Mouse (Mus musculus) macrophage (primary cell): ENCODE measurements around the gene Txlnb. TPM values are rescaled to one million over a fixed set of nuclear protein-coding genes. Genes with fewer than 3 reads are reported as not detected.
"Not testable (repeated sequence)": the region's sequence is repeated elsewhere in the genome, so short reads cannot be mapped to it uniquely, and the experiment has no call there.

Experiments
- H3K27ac ChIP-seq: fragments of 350-480 bp; formaldehyde crosslinking; 2 replicates; pipeline ENCODE4 v1.9.0; 2021
- H3K36me3 ChIP-seq: fragments of 350-480 bp; formaldehyde crosslinking; 2 replicates; pipeline ENCODE4 v1.9.0; 2021; ENCODE audit errors: inconsistent target
- H3K4me3 ChIP-seq: fragments of 350-480 bp; formaldehyde crosslinking; 2 replicates; pipeline ENCODE4 v1.9.0; 2021; ENCODE audit errors: inconsistent target
- H3K79me2 ChIP-seq: fragments of 350-480 bp; formaldehyde crosslinking; 2 replicates; pipeline ENCODE4 v1.9.0; 2021; ENCODE audit errors: inconsistent target
- WGBS: methylation state at CpG from one replicate; pipeline ENCODE4 v1.1.7; 2026; ENCODE audit warnings: inconsistent platforms; ENCODE audit not compliant: missing documents; 5-methylcytosine and 5-hydroxymethylcytosine counted together
- polyA plus RNA-seq: library from polyadenylated mRNA; stranded (reverse); fragments of 250-400 nt; gene quantifications from 3 replicates; pipeline ENCODE4 v1.2.4, GENCODE M21; 2018; ENCODE audit warnings: inconsistent platforms

Txlnb gene
- polyA plus RNA-seq, 1 experiment from 2014 or later: 0.73 TPM

DNA sequence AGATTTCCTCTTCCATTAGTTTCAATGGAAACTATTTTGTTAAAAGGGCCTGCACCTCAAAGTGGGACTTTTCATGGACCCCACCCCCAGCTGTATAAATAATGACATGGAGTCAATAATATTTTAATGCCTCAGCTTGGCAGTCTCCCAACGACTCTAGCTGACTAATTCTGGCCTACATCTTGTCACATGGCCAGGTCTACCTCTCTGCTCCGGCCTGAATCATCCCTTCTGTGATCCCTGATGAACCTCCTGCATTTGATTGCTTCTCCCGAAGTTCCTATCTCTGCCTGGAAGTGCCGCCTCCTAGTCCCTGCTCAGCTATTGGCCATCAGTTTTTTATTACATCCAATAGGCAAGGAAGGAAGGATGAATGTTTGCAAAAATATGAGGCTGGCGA is 2.1 kb upstream of the Txlnb start:
- no peaks in the 10 kb centered on the region for H3K79me2 ChIP-seq
- no peak overlapping the region for H3K27ac ChIP-seq
- WGBS: 87% methylated on average over 5 of the region's 5 CpGs
- H3K4me3 ChIP-seq: no peak overlapping the region
- no peaks in the 10 kb centered on the region for H3K36me3 ChIP-seq

DNA sequence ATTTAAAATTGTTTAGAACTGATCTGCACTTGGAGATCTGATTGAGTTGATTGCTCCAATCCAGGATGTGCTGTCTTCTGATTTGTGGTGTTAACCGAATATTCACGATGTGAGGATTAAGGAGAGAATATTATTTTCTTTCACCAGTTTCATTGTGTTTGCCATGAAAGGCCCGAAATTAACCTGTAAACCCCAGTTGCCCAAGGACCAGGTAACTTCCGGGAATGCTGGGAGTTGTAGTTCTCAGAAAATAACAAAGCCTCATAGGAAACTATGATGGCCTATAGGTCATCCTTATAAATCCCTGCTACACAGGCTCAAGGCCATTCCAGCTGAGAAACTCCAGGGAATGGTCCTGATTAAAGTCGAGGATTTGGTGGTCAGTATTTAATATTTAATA is 1.6 kb upstream of the Txlnb start:
- Histone ChIP-seq H3K4me3 (no peak overlapping the region), H3K27ac (no peak overlapping the region), H3K79me2 (no peaks in the 10 kb centered on the region), H3K36me3 (no peaks in the 10 kb centered on the region)
- 91% methylated on average over 5 of the region's 5 CpGs for WGBS

DNA sequence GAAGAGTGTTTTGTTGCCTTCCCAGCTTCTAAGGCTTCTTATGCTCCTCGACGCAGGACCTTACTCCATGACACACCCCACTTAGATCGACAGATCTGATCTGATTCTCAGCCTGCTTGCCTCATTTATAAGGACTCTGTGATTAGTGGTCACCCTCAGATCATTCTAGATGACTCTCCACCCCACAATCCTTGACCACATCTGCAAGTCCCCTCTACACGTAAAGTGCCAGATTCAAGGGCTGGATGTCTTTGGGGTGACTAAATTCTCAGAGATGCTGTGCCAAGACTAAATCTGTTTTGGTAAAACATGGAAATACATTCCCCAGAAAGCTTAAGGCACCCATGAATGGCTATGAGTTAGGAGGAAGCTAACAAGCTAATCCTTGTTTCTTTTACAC is 799 bp upstream of the Txlnb start:
- Histone ChIP-seq H3K27ac (no peak overlapping the region), H3K36me3 (no peaks in the 10 kb centered on the region), H3K79me2 (no peaks in the 10 kb centered on the region), H3K4me3 (no peak overlapping the region)
- 86% methylated on average over 4 of the region's 4 CpGs for WGBS

DNA sequence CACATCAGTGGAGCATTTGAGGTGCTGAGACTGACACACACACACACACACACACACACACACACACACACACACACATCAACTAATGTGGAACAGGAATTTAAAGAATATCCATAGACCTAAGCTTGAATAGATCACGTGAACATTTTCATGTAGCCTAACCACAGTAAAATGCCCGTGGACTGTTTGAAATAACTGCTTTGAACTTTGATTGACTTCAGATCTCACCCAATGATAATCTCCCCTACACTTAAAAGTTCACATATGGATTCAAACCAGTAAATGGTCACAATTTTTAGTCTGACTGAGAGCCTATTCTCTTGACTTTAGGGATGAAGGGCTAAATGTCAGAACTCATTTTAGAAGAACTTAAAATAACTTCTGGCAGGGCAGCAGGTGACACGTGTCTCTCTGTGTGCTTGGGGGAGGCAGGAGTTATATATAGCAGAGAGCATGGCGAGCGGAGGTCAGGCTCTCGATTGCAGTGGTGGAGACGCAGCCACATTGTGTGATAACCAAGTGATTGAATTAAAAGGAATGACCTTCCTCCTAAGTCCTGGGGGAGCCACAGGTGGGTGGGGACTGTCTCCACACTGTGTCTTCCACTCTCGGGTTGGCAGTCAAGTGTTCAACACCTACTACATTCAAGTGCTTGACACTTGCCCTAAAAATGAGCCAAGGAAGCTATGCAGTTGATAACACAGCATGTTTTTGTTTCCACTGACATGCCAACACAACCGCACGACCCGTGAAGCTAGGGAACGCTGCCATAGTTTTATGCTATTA is 1.0 kb downstream of the Txlnb start:
- WGBS: 55% methylated on average over 12 of the region's 12 CpGs
- H3K79me2 ChIP-seq: no peaks in the 10 kb centered on the region
- H3K36me3 ChIP-seq: no peaks in the 10 kb centered on the region
- H3K4me3 ChIP-seq: no peak overlapping the region; the same call in 1 of the 2 replicates
- peak overlapping the region; percentile 64 for H3K27ac ChIP-seq

DNA sequence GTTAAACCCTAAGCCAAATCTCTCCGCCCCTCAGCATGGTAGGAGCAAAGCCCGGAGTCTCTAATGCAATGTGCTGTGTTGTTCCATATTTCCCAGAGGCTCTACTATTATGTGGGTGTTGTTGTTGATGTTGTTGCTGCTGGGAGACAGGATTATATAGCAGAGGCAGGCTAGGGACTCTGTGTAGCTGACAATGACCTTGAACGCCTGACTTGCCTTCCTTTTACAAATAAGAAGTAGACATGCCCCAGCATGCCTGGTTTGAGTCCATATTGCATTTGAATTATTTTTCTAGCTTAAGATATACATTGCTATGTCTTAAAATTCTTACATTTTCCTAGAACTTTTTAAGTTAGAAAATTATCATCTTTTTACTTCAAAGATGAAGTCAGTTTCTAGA is 1.7 kb downstream of the Txlnb start:
- H3K4me3 ChIP-seq: no peak overlapping the region
- WGBS: 94% methylated on average over 3 of the region's 3 CpGs
- H3K79me2 ChIP-seq: no peaks in the 10 kb centered on the region
- no peaks in the 10 kb centered on the region for H3K36me3 ChIP-seq
- H3K27ac ChIP-seq: no peak overlapping the region

DNA sequence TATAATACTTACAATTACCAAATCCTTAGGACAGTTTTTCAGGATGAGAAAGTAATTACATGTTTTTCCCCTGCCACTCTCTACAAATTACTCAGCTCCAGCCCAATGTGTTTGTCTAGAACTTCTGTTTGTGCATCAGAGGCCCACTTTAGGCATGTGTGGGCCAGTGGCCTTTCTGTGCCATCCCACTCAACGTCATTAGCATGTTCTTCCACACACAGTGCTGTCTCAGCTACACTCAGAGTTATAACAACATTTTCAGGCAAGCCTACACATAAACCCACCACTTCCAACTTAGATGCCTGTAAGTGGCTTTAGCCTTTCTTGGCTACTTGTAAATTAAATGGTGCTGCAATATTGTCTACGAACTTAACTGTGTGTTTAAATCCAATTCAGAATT is 5.8 kb downstream of the Txlnb start:
- Histone ChIP-seq H3K79me2 (no peaks in the 10 kb centered on the region), H3K36me3 (no peaks in the 10 kb centered on the region), H3K27ac (no peak overlapping the region), H3K4me3 (no peak overlapping the region)
- 93% methylated on average over 2 of the region's 2 CpGs for WGBS

DNA sequence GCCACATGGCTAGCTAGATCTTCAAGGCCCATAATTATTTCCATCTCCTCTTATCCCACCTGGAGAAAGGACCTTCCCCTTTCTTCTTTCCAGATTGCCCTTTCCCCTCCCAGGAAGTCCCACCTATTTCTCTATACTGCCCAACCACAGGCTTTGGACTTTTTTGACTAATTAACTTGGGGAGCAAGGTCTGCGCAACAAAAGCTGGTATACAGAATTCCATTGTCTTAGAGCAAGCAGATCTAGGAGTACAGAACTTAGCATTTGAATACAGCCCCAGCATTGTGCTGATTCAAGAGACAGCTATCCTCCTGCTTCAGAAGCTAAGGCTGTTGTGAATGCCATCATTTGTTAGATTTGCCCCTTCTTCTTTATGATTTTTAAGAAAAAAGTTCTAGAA is 12.5 kb downstream of the Txlnb start:
- WGBS: 100% methylated on average over 1 of the region's 1 CpGs

DNA sequence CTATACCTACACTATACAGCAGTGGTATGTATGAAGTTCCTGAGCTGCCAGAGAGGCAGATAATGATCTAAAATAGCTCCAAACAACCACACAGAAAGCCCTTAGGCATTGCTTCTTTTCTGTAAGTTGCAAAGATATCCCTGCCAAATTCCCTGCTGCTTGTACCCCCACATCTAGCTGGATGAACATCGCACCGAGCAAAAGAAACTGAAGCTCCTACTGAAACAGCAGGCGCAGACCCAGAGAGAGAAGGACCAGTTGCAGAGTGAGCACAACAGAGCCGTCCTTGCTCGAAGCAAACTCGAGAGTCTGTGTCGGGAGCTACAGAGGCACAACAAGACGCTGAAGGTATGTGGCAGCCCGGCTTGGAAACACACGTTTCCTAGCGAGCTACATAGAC is 19.0 kb downstream of the Txlnb start:
- Histone ChIP-seq H3K4me3 (no peak overlapping the region), H3K27ac (no peak overlapping the region), H3K36me3 (no peaks in the 10 kb centered on the region), H3K79me2 (no peaks in the 10 kb centered on the region)
- 94% methylated on average over 11 of the region's 11 CpGs for WGBS

More for the DNA sequence above, 12.5 kb downstream of the Txlnb start:
- Histone ChIP-seq H3K79me2 (no peaks in the 10 kb centered on the region), H3K4me3 (no peak overlapping the region), H3K27ac (no peak overlapping the region), H3K36me3 (no peaks in the 10 kb centered on the region)

DNA sequence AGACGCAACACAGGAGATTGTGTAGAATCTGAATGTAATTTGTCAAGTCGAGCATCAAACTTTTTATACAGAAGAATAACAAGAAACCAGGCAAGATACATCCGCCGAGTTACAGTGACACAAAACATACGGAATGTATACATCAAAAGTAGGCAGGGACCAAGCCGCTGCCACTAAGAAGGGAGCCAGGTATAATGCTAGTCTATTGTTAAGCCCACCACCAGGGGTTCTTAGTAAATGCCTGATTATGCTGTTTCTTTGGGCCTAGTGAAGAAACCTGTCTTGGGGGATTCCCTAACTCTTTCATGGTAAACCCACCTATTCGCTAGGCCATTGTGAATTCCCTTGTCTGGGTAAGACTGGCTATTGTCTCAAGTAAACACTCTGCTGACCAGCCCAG is 24.4 kb downstream of the Txlnb start:
- not testable (repeated sequence) for H3K36me3 ChIP-seq, H3K4me3 ChIP-seq, H3K27ac ChIP-seq, H3K79me2 ChIP-seq
- 97% methylated on average over 7 of the region's 7 CpGs for WGBS

DNA sequence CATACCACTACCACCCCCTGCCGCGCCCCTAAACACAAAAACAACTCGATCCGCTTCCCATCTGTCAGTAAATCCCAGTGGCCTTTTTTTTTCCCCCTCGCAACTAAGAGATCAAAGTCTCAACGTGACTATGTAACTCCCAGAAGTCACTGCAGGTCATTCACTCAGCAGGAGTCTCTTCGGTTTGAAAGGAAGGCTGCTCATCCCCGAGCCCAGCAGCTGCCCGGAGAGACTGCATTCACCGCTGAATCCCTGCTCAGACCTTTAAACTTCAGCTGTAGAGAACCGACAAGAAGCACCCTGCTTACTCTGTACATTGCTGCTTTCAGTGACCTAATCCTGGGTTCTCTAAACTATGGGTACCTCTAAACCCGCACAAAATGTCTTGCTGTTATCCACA is 31.4 kb downstream of the Txlnb start:
- Histone ChIP-seq H3K36me3 (no peaks in the 10 kb centered on the region), H3K79me2 (no peaks in the 10 kb centered on the region), H3K4me3 (no peak overlapping the region), H3K27ac (no peak overlapping the region)
- WGBS: 53% methylated on average over 12 of the region's 12 CpGs

DNA sequence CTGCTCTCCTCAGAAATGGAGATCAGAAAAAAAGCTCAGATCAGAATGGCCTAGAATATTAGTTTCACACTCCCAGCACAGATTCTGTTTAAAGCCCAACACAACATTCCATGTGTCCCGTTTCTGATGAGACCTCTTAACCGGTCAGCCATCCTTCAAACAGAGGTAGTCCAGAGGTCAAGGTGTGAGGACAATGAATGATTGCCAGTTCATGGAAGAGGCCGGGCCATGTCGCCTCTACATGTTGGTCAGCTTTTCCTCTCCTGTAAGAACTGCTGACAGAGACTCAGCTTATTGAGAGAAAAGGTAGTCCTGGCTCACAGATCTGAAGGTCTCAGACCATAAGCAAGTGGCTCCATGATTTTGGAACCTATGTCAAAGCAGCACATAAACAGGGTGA is 33.2 kb downstream of the Txlnb start:
- H3K4me3 ChIP-seq: no peak overlapping the region
- no peaks in the 10 kb centered on the region for H3K79me2 ChIP-seq
- H3K27ac ChIP-seq: no peak overlapping the region
- WGBS: 99% methylated on average over 4 of the region's 4 CpGs
- no peaks in the 10 kb centered on the region for H3K36me3 ChIP-seq

DNA sequence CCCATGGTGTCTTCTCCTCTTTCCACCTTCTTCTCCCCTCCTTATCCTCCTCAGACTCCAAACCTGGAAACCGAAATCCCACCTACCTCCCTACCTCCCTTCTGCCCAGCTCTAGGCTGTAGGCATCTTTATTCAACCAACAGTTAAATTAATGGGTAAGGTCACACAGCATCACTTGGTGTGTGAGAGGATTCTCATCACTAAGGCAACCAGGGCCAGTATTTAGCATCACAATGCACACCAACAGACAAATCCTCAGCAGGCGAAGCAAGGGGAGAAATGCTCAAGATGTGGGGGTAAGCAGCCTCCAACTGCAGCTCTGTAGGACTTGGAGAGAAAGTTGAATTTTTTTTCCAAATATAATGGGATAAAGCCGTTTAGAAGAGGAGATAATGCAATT is 35.0 kb downstream of the Txlnb start:
- no peaks in the 10 kb centered on the region for H3K36me3 ChIP-seq
- no peak overlapping the region for H3K27ac ChIP-seq
- H3K79me2 ChIP-seq: no peaks in the 10 kb centered on the region
- H3K4me3 ChIP-seq: no peak overlapping the region
- WGBS: 95% methylated on average over 3 of the region's 3 CpGs

DNA sequence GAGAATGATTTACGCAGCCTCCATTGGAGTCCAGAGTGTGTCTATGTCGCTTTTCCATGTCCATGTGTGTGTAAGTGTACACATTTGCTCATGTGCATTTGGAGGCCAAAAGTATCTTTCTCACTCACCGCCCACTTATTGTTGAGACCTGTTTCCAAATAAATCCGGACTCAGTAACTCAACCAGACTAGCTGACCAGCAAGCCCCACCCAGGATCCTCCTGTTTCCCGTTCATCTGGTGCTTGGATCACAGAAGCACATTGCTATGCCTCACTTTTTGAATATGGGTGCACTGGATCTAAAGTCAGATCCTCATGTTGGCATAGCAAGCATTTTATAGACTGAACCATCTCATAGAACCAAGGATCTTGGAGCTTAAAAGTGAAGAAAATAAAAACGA is 39.0 kb downstream of the Txlnb start:
- 94% methylated on average over 6 of the region's 6 CpGs for WGBS

DNA sequence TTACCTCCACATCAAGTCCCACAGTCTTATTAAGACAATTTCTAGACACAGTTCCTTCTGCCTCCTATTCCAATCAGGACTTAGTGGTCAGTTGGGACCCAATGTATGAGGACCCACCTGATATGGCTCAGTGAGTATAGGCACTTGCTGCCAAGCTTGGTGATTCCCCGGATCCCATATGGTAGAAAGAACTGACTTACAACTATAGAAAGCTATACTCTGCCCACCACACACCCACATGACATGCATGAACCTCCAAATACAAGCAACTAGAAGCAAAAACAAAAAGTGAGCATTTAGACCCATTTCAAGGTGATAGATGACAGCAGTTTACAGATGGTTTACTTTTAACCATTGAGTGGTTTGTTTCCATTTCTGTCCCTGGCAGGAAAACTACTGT is 40.2 kb downstream of the Txlnb start:
- H3K79me2 ChIP-seq: no peaks in the 10 kb centered on the region
- 100% methylated on average over 1 of the region's 1 CpGs for WGBS
- H3K36me3 ChIP-seq: no peaks in the 10 kb centered on the region
- H3K4me3 ChIP-seq: no peak overlapping the region
- no peak overlapping the region for H3K27ac ChIP-seq

More for the DNA sequence above, 39.0 kb downstream of the Txlnb start:
- H3K4me3 ChIP-seq: no peak overlapping the region
- no peak overlapping the region for H3K27ac ChIP-seq
- no peaks in the 10 kb centered on the region for H3K79me2 ChIP-seq
- no peaks in the 10 kb centered on the region for H3K36me3 ChIP-seq

DNA sequence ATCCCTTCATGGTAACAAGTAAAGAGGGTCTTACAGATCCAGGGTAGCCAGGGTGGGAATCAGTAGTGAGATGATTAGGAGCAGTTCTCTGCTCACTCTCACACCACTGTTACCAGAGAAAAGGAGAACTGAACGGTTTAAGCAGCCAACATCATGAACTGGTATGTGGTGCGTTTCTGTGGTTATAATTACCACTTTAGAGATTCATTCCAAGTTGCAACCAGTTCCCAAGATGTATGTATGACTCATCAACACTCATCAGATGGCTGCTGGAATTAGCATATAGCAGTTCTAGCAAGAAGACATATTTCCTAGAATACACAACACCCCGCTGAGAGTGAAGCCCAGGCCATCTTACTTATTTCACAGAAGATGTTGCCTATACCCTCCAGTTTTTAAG is 46.0 kb downstream of the Txlnb start:
- no peaks in the 10 kb centered on the region for H3K79me2 ChIP-seq
- no peak overlapping the region for H3K4me3 ChIP-seq
- WGBS: 35% methylated on average over 3 of the region's 3 CpGs
- no peaks in the 10 kb centered on the region for H3K36me3 ChIP-seq
- H3K27ac ChIP-seq: no peak overlapping the region
